Mouse (Mus musculus) limb, embryonic 13.5 days (tissue): ENCODE data around the gene Aldh4a1. TPM values are rescaled to one million over a fixed set of nuclear protein-coding genes. Genes with fewer than 3 reads are reported as not detected.

Experiments
- ATAC-seq: fragments of 200-750 bp; cut with Nextera tagmentation; 2 replicates; pipeline ENCODE4 v1.8.0; 2017; ENCODE audit warnings: low read depth, moderate number of reproducible peaks, moderate TSS enrichment; ENCODE audit not compliant: low FRiP score
- H3K27ac ChIP-seq: fragments of 300-500 bp; sonication (generic); 2 replicates; pipeline ENCODE4 v1.5.1; 2015; ENCODE audit warnings: inconsistent platforms, mild to moderate bottlenecking, moderate library complexity
- H3K27me3 ChIP-seq: fragments of 300-500 bp; sonication (generic); 2 replicates; pipeline ENCODE4 v1.6.1; 2015; ENCODE audit warnings: mild to moderate bottlenecking, inconsistent platforms
- H3K36me3 ChIP-seq: fragments of 300-500 bp; sonication (generic); 2 replicates; pipeline ENCODE4 v1.6.1; 2015; ENCODE audit warnings: inconsistent platforms, mild to moderate bottlenecking, moderate library complexity
- H3K4me1 ChIP-seq: fragments of 300-500 bp; sonication (generic); 2 replicates; pipeline ENCODE4 v1.6.1; 2015; ENCODE audit warnings: inconsistent platforms
- H3K4me2 ChIP-seq: fragments of 300-500 bp; sonication (generic); replicated peaks from 2 replicates; pipeline ENCODE4 v1.6.1; 2015; ENCODE audit warnings: inconsistent platforms, mild to moderate bottlenecking, moderate library complexity
- H3K4me3 ChIP-seq: fragments of 300-500 bp; sonication (generic); 2 replicates; pipeline ENCODE4 v1.5.1; 2015; ENCODE audit warnings: moderate library complexity, mild to moderate bottlenecking, inconsistent platforms
- H3K9ac ChIP-seq: fragments of 300-500 bp; sonication (generic); 2 replicates; pipeline ENCODE4 v1.6.1; 2015; ENCODE audit warnings: mild to moderate bottlenecking, inconsistent platforms
- H3K9me3 ChIP-seq: fragments of 300-500 bp; sonication (generic); 2 replicates; pipeline ENCODE4 v1.6.1; 2016; ENCODE audit warnings: inconsistent platforms
- WGBS: fragments of 180-500 bp; shearing (Covaris S2); methylation state at CpG from one replicate; pipeline ENCODE4 v1.1.7; 2015; 5-methylcytosine and 5-hydroxymethylcytosine counted together
- polyA plus RNA-seq: library from polyadenylated mRNA; unstranded; fragments of >200 nt; fragmentation: Nextera tagmentation; extraction: Ambion mirVana; gene quantifications from 2 replicates; pipeline ENCODE4 v1.2.1, GENCODE M21; 2015

Gene Aldh4a1
- polyA plus RNA-seq, 1 experiment from 2014 or later: 25.9 TPM

GRCm38 (mm10) chr4:139593383-139593782 is 29.3 kb upstream of the Aldh4a1 start:
- Histone ChIP-seq H3K4me2 (no peak overlapping the region), H3K9ac (no peak overlapping the region), H3K9me3 (no peaks in the 10 kb centered on the region), H3K27ac (no peak overlapping the region), H3K36me3 (no peaks in the 10 kb centered on the region), H3K4me3 (no peak overlapping the region), H3K27me3 (no peaks in the 10 kb centered on the region), H3K4me1 (peaks cover 63% of the 10 kb centered on the region)
- WGBS: 60% methylated on average over 6 of the region's 6 CpGs
- ATAC-seq: no peak

GRCm38 (mm10) chr4:139594062-139594461 is 28.6 kb upstream of the Aldh4a1 start:
- WGBS: 13% methylated on average over 3 of the region's 3 CpGs

GRCm38 (mm10) chr4:139596715-139597114 is 26.0 kb upstream of the Aldh4a1 start:
- Histone ChIP-seq H3K27ac (peak overlapping the region; percentile 94), H3K9ac (0 out of 2 replicates have a peak overlapping the region, but pooled peaks have one; percentile 32), H3K36me3 (no peaks in the 10 kb centered on the region), H3K27me3 (no peaks in the 10 kb centered on the region), H3K4me2 (peak overlapping the region; percentile 38), H3K4me1 (peaks cover 83% of the 10 kb centered on the region), H3K9me3 (no peaks in the 10 kb centered on the region), H3K4me3 (no peak overlapping the region)
- no peak for ATAC-seq
- WGBS: 15% methylated on average over 9 of the region's 9 CpGs

More at GRCm38 (mm10) chr4:139594062-139594461, 28.6 kb upstream of the Aldh4a1 start:
- no peak for ATAC-seq
- Histone ChIP-seq H3K9ac (no peak overlapping the region), H3K36me3 (no peaks in the 10 kb centered on the region), H3K9me3 (no peaks in the 10 kb centered on the region), H3K4me1 (peaks cover 70% of the 10 kb centered on the region), H3K4me3 (no peak overlapping the region), H3K4me2 (no peak overlapping the region), H3K27ac (no peak overlapping the region), H3K27me3 (no peaks in the 10 kb centered on the region)

- ATAC-seq: no peak
- Histone ChIP-seq H3K4me1 (peaks cover 90% of the 10 kb centered on the region), H3K27me3 (no peaks in the 10 kb centered on the region), H3K9me3 (no peaks in the 10 kb centered on the region), H3K36me3 (no peaks in the 10 kb centered on the region), H3K27ac (peak overlapping the region; percentile 94), H3K4me2 (peak overlapping the region; percentile 61), H3K4me3 (no peak overlapping the region), H3K9ac (0 out of 2 replicates have a peak overlapping the region, but pooled peaks have one; percentile 0)
- WGBS: 33% methylated on average over 20 of the region's 20 CpGs
Measured at GRCm38 (mm10) chr4:139597286-139598284, 25.1 kb upstream of the Aldh4a1 start.

- Histone ChIP-seq H3K4me1 (peaks cover 91% of the 10 kb centered on the region), H3K4me2 (peak overlapping the region; percentile 61), H3K27me3 (no peaks in the 10 kb centered on the region), H3K4me3 (peak overlapping the region; percentile 23; the same call in 1 of the 2 replicates), H3K27ac (peak overlapping the region; percentile 94), H3K9ac (peak overlapping the region; percentile 48; the same call in 1 of the 2 replicates), H3K9me3 (no peaks in the 10 kb centered on the region), H3K36me3 (no peaks in the 10 kb centered on the region)
- no peak; the same call in 1 of the 2 replicates for ATAC-seq
- WGBS: 20% methylated on average over 13 of the region's 13 CpGs
Measured at GRCm38 (mm10) chr4:139598356-139598755, 24.3 kb upstream of the Aldh4a1 start.

- peak; percentile 75 for ATAC-seq
Measured at GRCm38 (mm10) chr4:139598950-139599518, 23.6 kb upstream of the Aldh4a1 start.

GRCm38 (mm10) chr4:139601519-139602356 is 20.9 kb upstream of the Aldh4a1 start:
- 61% methylated on average over 7 of the region's 7 CpGs for WGBS
- H3K9ac ChIP-seq: no peak overlapping the region; the same call in 1 of the 2 replicates
- H3K9me3 ChIP-seq: no peaks in the 10 kb centered on the region
- H3K27ac ChIP-seq: peak overlapping the region; percentile 66
- peaks cover 64% of the 10 kb centered on the region for H3K4me1 ChIP-seq
- peaks cover 26% of the 10 kb centered on the region for H3K36me3 ChIP-seq
- H3K4me2 ChIP-seq: no peak overlapping the region
- ATAC-seq: no peak
- no peaks in the 10 kb centered on the region for H3K27me3 ChIP-seq
- H3K4me3 ChIP-seq: no peak overlapping the region

More at GRCm38 (mm10) chr4:139598950-139599518, 23.6 kb upstream of the Aldh4a1 start:
- WGBS: 0% methylated on average over 12 of the region's 12 CpGs
- Histone ChIP-seq H3K9ac (peak overlapping the region; percentile 48), H3K27ac (peak overlapping the region; percentile 94), H3K36me3 (no peaks in the 10 kb centered on the region), H3K27me3 (no peaks in the 10 kb centered on the region), H3K4me2 (peak overlapping the region; percentile 61), H3K4me3 (peak overlapping the region; percentile 23), H3K4me1 (peaks cover 87% of the 10 kb centered on the region), H3K9me3 (no peaks in the 10 kb centered on the region)

GRCm38 (mm10) chr4:139602357-139603244 is 20.1 kb upstream of the Aldh4a1 start, which contains the start of gene Gm21969:
Gene Gm21969, plus strand, starts transcription at chr4:139603186.
- WGBS: 60% methylated on average over 14 of the region's 14 CpGs
- no peak for ATAC-seq
- Histone ChIP-seq H3K27ac (peak within 1 kb of the TSS; percentile 66), H3K9ac (no peak within 1 kb of the TSS; the same call in 1 of the 2 replicates), H3K4me2 (no peak within 1 kb of the TSS), H3K4me1 (peaks cover 55% of the 10 kb centered on the region), H3K9me3 (no peaks in the 10 kb centered on the region), H3K4me3 (no peak within 1 kb of the TSS), H3K36me3 (peaks cover 34% of the 10 kb centered on the region), H3K27me3 (no peaks in the 10 kb centered on the region)

- Histone ChIP-seq H3K27me3 (no peaks in the 10 kb centered on the region), H3K27ac (no peak overlapping the region), H3K4me3 (no peak overlapping the region), H3K4me2 (no peak overlapping the region), H3K9ac (no peak overlapping the region), H3K4me1 (peaks cover 29% of the 10 kb centered on the region), H3K9me3 (no peaks in the 10 kb centered on the region), H3K36me3 (peaks cover 48% of the 10 kb centered on the region)
- ATAC-seq: no peak
- WGBS: 84% methylated on average over 11 of the region's 11 CpGs
Measured at GRCm38 (mm10) chr4:139605216-139605615, 17.4 kb upstream of the Aldh4a1 start.

- 90% methylated on average over 5 of the region's 5 CpGs for WGBS
- no peak for ATAC-seq
Measured at GRCm38 (mm10) chr4:139606732-139607131, 15.9 kb upstream of the Aldh4a1 start.

More at GRCm38 (mm10) chr4:139606732-139607131, 15.9 kb upstream of the Aldh4a1 start:
- no peak overlapping the region for H3K4me3 ChIP-seq
- peaks cover 20% of the 10 kb centered on the region for H3K4me1 ChIP-seq
- H3K4me2 ChIP-seq: no peak overlapping the region
- H3K27ac ChIP-seq: no peak overlapping the region
- no peaks in the 10 kb centered on the region for H3K27me3 ChIP-seq
- H3K9ac ChIP-seq: no peak overlapping the region
- H3K9me3 ChIP-seq: no peaks in the 10 kb centered on the region
- peaks cover 50% of the 10 kb centered on the region for H3K36me3 ChIP-seq
